Mouse (Mus musculus) right cerebral cortex, postnatal 25 days (tissue): ENCODE measurements around the gene Maml2.

Source experiments
- DNase-seq: peaks from one replicate; pipeline ENCODE4 v3.0.0; 2022

Maml2 gene

DNA sequence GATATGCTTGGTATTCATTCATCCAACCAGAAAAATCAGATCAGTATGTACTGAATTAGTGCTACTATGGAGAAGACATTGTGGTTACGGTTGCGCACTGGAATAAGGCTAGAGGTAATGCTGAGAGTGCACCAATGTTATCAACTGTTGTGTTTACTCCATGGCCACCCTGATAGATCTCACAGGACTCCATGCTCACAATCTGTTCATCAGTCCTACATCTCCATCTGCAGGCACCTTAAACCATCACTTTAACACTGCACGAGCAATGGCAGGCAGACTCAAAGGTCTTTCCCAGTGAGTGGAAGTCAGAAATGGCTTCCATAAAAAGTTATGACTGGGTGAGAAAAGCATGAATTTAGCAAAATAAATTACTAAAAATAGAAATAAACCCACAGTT is 324.2 kb downstream of the Maml2 start:
- no peak for DNase-seq

DNA sequence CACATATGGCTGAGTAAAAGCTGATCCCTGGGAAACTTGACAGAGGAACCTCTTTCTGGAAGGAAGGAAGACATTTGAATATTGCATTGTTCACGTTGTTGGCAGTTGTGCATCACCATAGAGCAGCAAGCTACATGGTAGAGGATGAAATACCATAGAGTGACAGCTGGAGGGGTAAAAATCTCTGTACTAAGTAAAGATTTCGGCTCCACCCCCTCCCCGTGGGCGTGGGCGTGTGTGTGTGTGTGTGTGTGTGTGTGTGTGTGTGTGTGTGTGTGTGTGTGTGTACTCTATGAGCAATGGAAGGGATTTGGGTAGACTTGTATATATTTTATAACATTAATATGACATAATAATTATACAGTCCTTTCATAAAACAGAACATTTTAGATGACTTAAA is 324.7 kb downstream of the Maml2 start:
- DNase-seq: no peak

DNA sequence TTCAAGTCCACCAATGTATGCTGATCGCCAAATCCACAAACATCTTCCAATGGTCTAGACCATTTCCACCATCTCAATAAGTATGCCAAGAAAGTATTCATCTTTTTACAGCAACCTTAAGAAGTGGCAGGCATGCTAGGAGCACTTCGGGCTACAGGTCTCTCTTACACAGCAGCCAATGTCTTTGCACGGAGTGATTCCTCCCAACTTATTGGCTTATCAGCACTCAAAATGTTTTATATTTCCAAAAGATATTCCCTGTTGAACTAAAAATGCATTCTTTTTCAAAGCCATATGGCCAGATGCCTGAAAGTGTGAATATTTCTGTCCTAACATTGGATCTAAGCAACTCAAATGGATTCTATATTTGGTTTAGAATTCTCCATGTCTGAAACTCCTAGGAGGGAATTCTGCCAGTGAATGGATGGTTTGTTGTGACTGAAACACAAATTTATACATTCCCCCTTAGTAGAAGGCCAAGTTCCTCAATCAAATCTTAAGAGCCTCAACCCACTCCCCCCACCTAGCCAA is 326.2 kb downstream of the Maml2 start:
- DNase-seq: no peak

GRCm38 (mm10) chr9:13624780-13625179 is 327.0 kb downstream of the Maml2 start:
- no peak for DNase-seq

GRCm38 (mm10) chr9:13625215-13625614 is 327.5 kb downstream of the Maml2 start:
- no peak for DNase-seq

GRCm38 (mm10) chr9:13626480-13626879 is 328.7 kb downstream of the Maml2 start:
- no peak for DNase-seq

- no peak for DNase-seq
These were observed 335.6 kb downstream of the Maml2 start for GRCm38 (mm10) chr9:13633371-13633770.

- no peak for DNase-seq
These were observed 341.9 kb downstream of the Maml2 start for GRCm38 (mm10) chr9:13639655-13640054.

- DNase-seq: no peak
These were observed 347.4 kb downstream of the Maml2 start for GRCm38 (mm10) chr9:13645153-13645552.

- DNase-seq: no peak
These were observed 353.3 kb downstream of the Maml2 start for GRCm38 (mm10) chr9:13651065-13651464.

DNA sequence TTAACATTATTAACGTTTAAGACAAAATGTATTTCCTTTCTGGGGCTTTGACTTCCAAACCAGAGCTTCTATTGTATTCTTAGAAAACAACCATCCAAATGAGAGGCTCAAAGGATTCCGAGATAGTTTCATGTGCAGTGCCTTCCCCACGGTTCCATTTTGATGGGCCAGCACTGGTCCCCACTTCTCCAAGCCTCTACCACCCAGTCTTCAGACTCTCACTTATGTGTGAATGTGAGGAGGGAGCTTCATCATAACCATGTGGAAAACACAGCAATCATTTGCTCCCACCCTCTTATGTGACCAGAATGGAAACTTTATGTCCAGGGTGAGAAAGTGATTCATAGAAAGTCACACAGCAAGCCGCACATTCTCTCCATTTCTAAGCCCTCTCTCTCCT is 354.1 kb downstream of the Maml2 start:
- no peak for DNase-seq

GRCm38 (mm10) chr9:13652389-13652877 is 354.7 kb downstream of the Maml2 start:
- DNase-seq: no peak

- DNase-seq: no peak
These were observed 355.2 kb downstream of the Maml2 start for GRCm38 (mm10) chr9:13652917-13653316.

GRCm38 (mm10) chr9:13661768-13662623 is 364.2 kb downstream of the Maml2 start:
- no peak for DNase-seq

DNA sequence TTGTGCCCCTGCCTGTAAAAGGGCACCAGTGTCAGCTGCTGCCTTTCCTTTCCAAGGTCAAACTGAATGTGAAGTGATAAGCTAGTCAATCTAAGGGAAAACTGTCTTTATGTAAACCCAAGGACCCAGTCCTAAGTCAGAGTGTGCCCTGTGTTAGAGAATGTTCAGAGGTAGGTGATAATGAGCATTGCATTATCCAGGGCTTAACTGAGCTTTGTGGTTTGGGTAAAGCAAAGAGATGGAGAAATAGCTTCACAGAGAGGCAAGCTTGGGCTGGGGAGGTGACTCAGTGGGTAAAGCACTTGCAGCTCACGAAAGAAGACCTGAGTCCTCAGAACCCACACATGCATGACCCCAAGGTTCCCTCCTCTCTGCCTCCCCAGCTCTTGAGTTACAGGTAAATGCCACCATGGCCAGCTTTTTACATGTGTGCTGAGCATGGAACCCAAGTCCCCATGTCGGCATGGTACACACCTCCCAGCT is 367.8 kb downstream of the Maml2 start:
- DNase-seq: no peak

GRCm38 (mm10) chr9:13667955-13668354 is 370.2 kb downstream of the Maml2 start:
- no peak for DNase-seq

DNA sequence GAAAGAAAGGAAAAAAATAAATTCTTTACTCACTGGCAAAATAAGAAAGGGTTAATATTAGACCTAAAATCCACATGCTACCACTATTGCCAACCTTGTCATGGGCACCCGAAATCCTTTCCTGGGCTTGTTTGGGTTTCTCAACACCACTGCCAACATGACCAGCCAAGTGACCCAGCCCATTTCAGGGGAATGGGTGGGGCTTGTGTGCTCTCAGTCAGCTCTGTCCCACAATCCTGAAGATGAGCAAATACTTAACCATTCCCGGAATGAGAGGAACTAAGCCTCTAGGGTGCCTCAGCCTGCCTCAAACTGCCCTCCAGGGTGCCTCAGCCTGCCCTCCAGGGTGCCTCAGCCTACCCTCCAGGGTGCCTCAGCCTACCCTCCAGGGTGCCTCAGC is 371.0 kb downstream of the Maml2 start:
- no peak for DNase-seq

DNA sequence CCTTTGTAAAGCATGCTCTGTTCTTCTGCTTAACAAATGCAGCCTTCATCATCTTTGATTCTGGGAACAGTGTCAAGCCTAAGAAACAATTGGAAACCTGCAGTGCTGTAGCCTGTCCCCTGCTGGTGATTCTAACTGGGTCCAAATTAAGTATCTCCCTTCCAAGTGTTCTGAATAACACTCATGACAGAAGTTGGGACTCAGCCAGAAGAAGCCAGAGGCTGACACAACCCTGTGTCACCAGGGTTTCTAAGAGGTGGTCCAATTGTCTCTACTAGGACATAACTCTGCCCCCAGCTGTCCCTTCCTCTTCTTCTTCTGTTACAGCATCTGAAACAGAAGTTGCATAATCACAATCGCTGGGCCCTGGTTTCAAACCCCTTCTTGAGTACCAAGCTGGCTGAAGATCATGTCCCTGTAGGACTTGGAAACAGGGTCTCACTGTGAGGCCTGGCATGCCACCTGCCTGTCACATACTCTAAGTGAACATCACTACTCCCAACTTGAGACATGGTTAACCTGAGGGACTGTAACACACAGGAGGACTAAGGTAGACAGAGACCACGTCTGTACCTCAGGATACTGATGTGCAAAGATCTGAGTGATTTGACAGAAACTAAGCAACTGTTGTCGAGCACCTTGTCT is 373.5 kb downstream of the Maml2 start:
- no peak for DNase-seq

DNA sequence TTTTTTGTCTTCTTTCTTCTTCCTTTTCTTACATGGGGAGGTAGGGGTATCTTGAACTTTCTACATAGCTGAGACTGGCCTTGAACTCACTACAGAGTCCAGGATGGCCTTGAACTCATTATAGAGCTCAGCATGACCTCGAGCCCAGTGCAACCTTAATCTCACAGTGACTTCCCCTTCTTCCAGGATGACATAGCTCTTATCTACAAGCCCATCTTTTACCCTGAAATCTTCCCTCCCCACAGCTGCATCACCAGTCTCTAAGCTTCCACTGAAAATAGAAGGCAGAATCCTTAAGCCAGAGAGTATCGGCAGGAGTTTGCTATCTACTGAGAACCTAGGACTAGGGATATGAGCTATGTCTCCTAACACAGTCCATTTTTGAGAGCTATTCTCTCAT is 375.5 kb downstream of the Maml2 start:
- DNase-seq: no peak

DNA sequence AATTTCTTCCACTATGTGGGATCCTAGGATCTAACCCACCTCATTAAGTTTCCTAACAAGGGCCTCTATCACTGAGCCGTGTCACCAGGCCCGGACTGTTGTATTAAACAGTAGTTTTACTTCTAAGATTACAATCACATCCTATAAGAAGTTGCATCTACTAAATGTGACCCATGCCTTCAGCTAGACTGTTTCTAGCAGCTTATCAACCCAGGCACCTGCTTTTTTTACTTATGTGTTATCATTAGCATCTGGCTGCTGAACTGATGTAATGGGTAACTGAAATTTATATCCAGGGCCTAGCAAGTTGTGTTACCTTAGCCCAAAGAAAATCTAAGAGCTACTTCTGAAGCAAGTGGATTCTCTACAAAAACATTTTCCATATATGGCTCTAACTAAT is 380.3 kb downstream of the Maml2 start:
- DNase-seq: no peak

DNA sequence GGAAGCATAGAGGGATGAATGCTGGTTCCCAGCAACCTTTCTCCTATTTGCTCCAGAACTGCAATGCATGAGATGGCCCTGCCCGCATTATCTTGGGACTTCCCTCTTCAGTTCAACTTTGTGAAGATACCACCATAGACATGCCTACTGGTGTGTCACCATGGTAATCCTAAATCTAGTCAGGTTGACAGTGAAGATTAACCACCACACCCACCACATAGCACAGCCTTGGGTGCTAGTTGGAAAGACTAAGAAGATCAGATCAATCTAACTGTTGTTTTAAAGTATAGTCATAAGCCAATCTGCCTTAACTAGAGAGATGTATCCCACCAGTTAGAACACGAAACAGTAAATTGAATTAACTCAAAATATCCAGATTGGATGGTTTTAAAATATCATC is 381.9 kb downstream of the Maml2 start:
- DNase-seq: no peak

- DNase-seq: no peak
These were observed 383.4 kb downstream of the Maml2 start for GRCm38 (mm10) chr9:13681147-13681546.

DNA sequence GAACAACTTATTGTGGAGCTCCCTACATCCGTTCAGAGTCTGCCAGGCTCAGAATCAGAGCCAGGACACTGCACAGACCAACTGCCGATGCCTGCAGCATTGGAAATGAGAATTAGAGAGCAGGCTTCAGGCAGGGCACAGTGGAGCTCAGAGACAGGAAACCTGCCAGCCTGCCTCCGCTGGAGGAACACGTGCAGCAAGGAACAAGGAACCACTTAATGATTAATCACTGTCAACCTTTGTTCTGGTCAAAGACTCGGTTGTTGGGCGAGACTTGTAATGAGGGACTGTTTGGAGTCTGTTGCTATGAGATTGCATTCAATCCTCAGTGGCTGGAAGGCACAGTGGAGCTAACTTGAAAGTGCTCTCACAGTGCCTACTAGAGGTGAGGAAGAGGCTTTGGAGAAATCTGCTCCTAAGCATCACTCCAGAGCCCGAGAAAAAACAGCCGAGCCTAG is 383.9 kb downstream of the Maml2 start:
- peak; percentile 71 for DNase-seq
